Mouse (Mus musculus) stomach, embryonic 14.5 days (tissue): ENCODE results near the gene Tsnax. TPM values are rescaled to one million over a fixed set of nuclear protein-coding genes. Genes with fewer than 3 reads are reported as not detected.

ENCODE experiments used
- ATAC-seq: fragments of 200-750 bp; cut with Nextera tagmentation; 2 replicates; pipeline ENCODE4 v1.8.0; 2017; ENCODE audit warnings: low read depth, moderate TSS enrichment; ENCODE audit not compliant: insufficient number of reproducible peaks, insufficient read depth, low FRiP score
- H3K27ac ChIP-seq: fragments of 300-500 bp; sonication (generic); 2 replicates; pipeline ENCODE4 v1.5.1; 2014; ENCODE audit warnings: mild to moderate bottlenecking, low read length, moderate library complexity, mixed read lengths
- H3K27me3 ChIP-seq: fragments of 300-500 bp; sonication (generic); 2 replicates; pipeline ENCODE4 v1.6.1; 2014; ENCODE audit warnings: low read length, control low read depth, mixed read lengths; ENCODE audit not compliant: control insufficient read depth, insufficient read depth
- H3K36me3 ChIP-seq: fragments of 300-500 bp; sonication (generic); 2 replicates; pipeline ENCODE4 v1.6.1; 2014; ENCODE audit warnings: mild to moderate bottlenecking, control low read depth, low read length, moderate library complexity, mixed read lengths; ENCODE audit not compliant: control insufficient read depth, insufficient read depth
- H3K4me1 ChIP-seq: fragments of 300-500 bp; sonication (generic); 2 replicates; pipeline ENCODE4 v1.6.1; 2014; ENCODE audit warnings: low read length, control low read depth, mixed read lengths; ENCODE audit not compliant: control insufficient read depth, insufficient read depth
- H3K4me2 ChIP-seq: fragments of 300-500 bp; sonication (generic); replicated peaks from 2 replicates; pipeline ENCODE4 v1.6.1; 2014; ENCODE audit warnings: low read depth, low read length, control low read depth
- H3K4me3 ChIP-seq: fragments of 300-500 bp; sonication (generic); 2 replicates; pipeline ENCODE4 v1.5.1; 2014; ENCODE audit warnings: low read depth, low read length, control low read depth
- H3K9ac ChIP-seq: fragments of 300-500 bp; sonication (generic); replicated peaks from 2 replicates; pipeline ENCODE4 v1.6.1; 2014; ENCODE audit warnings: low read depth, mild to moderate bottlenecking, control low read depth, low read length, moderate library complexity, mixed read lengths
- H3K9me3 ChIP-seq: fragments of 300-500 bp; sonication (generic); 2 replicates; pipeline ENCODE4 v1.6.1; 2016; ENCODE audit warnings: low read depth, low read length, control low read depth; ENCODE audit not compliant: control insufficient read depth
- WGBS: fragments of 180-500 bp; shearing (Covaris S2); extraction: QIAGEN DNeasy Blood & Tissue Kit; methylation state at CpG from one replicate; pipeline ENCODE4 v1.1.7; 2014; 5-methylcytosine and 5-hydroxymethylcytosine counted together
- polyA plus RNA-seq: library from polyadenylated mRNA; unstranded; fragments of >200 nt; fragmentation: Nextera tagmentation; extraction: Ambion mirVana; gene quantifications from 2 replicates; pipeline ENCODE4 v1.2.1, GENCODE M21; 2014

The Tsnax gene
- polyA plus RNA-seq, 1 experiment from 2014 or later = 128 TPM

DNA sequence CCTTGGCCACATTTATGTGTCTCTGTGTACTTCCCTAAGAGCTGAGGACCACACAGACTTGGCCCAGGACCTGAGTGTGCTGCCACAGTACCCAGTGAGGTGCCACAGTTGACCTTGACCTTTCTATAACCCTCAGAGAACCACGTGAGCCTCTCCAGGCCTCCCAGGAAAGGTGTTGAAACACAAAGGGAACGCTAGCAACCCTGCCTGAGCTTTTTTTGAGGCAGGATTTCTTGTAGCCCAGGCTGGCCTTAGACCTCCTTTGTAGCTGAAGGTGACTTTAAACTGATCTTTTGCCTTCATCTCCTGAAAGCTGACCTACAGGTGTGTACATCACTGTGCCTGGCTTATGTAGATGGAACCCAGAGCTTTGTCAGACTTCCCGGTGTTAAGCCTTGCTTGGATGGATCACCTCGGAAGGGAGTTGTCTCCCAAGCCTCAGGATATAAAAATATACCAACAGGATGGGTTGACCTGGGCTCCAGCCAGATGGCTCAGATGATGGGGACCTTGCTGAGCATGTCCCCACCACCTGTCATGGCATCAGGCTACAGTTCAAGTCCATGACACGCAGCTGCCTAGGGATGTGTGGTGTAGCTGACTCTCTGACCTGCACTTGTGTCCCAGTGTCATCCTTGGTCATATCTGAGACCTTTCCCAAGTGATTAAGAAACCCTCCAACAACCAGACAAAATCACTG, 36.4 kb downstream of the Tsnax start:
- WGBS = 61% methylated on average over 5 of the region's 5 CpGs
- no peak overlapping the region for H3K27ac ChIP-seq
- no peak overlapping the region for H3K4me2 ChIP-seq
- H3K9ac ChIP-seq = no peak overlapping the region
- no peak for ATAC-seq
- no peak overlapping the region for H3K4me3 ChIP-seq
- H3K27me3 ChIP-seq = no peaks in the 10 kb centered on the region
- H3K9me3 ChIP-seq = no peaks in the 10 kb centered on the region
- 0 out of 2 replicates have a peak, but pooled peaks cover 3% of the 10 kb centered on the region for H3K4me1 ChIP-seq
- no peaks in the 10 kb centered on the region for H3K36me3 ChIP-seq

- H3K4me3 ChIP-seq = no peak overlapping the region
- H3K27ac ChIP-seq = no peak overlapping the region
- H3K4me2 ChIP-seq = no peak overlapping the region
- H3K9me3 ChIP-seq = no peaks in the 10 kb centered on the region
- no peak overlapping the region for H3K9ac ChIP-seq
- no peak for ATAC-seq
- H3K27me3 ChIP-seq = 0 out of 2 replicates have a peak, but pooled peaks cover under 1% of the 10 kb centered on the region
- WGBS = 65% methylated on average over 6 of the region's 6 CpGs
- no peaks in the 10 kb centered on the region for H3K36me3 ChIP-seq
- 0 out of 2 replicates have a peak, but pooled peaks cover 3% of the 10 kb centered on the region for H3K4me1 ChIP-seq
Measured at GRCm38 (mm10) chr8:125049826-125050225, 37.0 kb downstream of the Tsnax start.

GRCm38 (mm10) chr8:125052026-125052425, 39.2 kb downstream of the Tsnax start:
- Histone ChIP-seq H3K4me2 (no peak overlapping the region), H3K9ac (no peak overlapping the region), H3K9me3 (no peaks in the 10 kb centered on the region), H3K36me3 (no peaks in the 10 kb centered on the region), H3K27me3 (0 out of 2 replicates have a peak, but pooled peaks cover 6% of the 10 kb centered on the region), H3K4me3 (no peak overlapping the region), H3K27ac (no peak overlapping the region), H3K4me1 (0 out of 2 replicates have a peak, but pooled peaks cover 3% of the 10 kb centered on the region)
- ATAC-seq = no peak
- 43% methylated on average over 2 of the region's 2 CpGs for WGBS

DNA sequence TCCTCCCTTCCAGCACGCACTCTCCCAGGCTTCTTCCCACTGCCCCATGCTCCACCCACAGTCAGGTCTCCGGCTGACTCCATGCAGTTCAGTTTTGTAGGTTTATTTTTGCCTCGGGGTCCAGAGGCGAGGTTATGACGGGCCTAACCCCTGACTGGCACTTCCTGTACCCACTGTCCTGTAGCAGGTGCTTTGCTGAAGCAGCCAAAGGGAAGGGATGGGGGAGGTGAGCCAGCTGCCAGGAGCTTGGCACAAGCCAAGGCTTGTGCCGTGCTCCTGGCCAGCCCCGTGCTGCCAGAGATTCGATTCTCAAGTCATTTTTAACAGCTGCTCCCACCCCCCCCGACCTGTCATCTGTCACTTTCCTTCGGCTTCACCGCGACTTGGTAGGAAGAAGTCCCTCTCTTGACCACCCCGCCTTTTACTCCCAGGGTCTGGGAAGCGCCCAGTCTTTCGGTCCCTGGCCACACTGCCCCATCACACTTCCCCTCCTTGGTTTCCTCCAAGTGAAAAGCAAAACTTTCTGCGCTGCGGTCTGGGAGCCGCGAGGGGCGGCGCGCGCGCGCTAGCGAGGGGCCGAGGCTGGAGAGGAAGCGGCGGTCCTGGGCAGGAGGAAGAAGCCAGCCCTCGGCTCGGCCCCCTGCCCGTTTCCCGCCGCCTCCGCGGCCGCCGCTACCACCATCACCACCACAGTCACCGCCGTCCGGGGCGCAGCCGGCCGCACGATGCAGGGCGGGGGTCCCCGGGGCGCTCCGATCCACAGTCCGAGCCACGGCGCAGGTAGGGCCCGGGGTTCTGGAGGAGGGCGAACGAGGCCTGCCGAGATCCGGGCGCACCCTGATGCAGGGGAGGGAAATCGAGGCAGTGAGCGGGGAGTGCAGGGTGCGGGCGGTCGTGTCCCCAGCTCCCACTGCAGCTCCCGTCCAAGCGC, 41.0 kb downstream of the Tsnax start, which contains the start of gene Disc1:
Gene Disc1 (plus strand): TSS at position 691 of the 931 bp plus-strand sequence.
- Histone ChIP-seq H3K27ac (peak within 1 kb of the TSS; percentile 67), H3K4me1 (0 out of 2 replicates have a peak, but pooled peaks cover 3% of the 10 kb centered on the region), H3K4me3 (peak within 1 kb of the TSS; percentile 73), H3K9ac (peak within 1 kb of the TSS; percentile 63), H3K27me3 (0 out of 2 replicates have a peak, but pooled peaks cover 6% of the 10 kb centered on the region), H3K9me3 (no peaks in the 10 kb centered on the region), H3K4me2 (peak within 1 kb of the TSS; percentile 87), H3K36me3 (no peaks in the 10 kb centered on the region)
- peak; percentile 35; the same call in 1 of the 2 replicates for ATAC-seq
- WGBS = 2% methylated on average over 44 of the region's 65 CpGs

DNA sequence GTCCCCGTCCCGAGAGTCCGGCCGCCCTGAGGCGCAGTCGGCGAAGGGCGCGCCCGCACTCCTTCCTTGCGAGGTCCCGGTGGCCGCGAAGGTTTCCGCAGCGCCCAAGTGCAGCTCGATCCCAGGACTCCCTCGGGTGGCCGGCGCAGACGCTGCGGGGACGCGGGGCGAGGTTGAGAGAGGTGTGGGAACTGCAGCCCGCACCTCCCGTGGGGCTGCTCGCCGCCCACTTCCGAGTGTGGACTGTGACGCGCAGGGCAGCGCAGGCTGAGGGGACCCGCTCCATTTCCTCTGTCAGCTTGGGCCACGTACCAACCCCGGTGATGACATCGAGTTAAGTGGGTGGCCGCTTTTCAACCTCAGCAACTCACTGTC, 41.6 kb downstream of the Tsnax start:
- no peaks in the 10 kb centered on the region for H3K9me3 ChIP-seq

DNA sequence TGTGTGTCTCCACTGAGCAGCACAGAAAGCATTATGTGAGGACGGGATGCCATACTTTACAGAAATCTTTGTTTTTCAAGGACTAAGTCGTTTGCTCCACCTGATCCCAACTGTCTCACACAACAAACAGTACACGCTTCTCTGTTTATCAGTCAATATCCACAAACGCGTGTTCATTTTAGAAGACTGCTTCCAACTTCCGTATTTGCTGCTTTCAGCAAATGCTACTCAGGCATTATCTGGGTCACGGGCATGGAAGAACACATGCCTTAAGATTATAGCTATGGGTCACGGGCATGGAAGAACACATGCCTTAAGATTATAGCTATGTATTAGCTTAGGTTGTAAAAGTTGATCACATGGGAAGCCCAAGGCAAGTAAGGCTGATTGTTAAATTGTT, 48.1 kb downstream of the Tsnax start:
- H3K4me2 ChIP-seq = no peak overlapping the region
- WGBS = 84% methylated on average over 8 of the region's 8 CpGs
- no peak for ATAC-seq

More for the DNA sequence above, 41.6 kb downstream of the Tsnax start:
- Histone ChIP-seq H3K27me3 (0 out of 2 replicates have a peak, but pooled peaks cover 6% of the 10 kb centered on the region), H3K4me2 (peak overlapping the region; percentile 87), H3K9ac (peak overlapping the region; percentile 63), H3K27ac (peak overlapping the region; percentile 67), H3K36me3 (no peaks in the 10 kb centered on the region), H3K4me3 (peak overlapping the region; percentile 73), H3K4me1 (0 out of 2 replicates have a peak, but pooled peaks cover 3% of the 10 kb centered on the region)
- WGBS = under 1% methylated on average over 37 of the region's 38 CpGs
- ATAC-seq = no peak

GRCm38 (mm10) chr8:125065596-125065995, 52.8 kb downstream of the Tsnax start:
- Histone ChIP-seq H3K36me3 (no peaks in the 10 kb centered on the region), H3K4me2 (no peak overlapping the region), H3K4me3 (no peak overlapping the region), H3K4me1 (no peaks in the 10 kb centered on the region), H3K9me3 (no peaks in the 10 kb centered on the region), H3K27ac (no peak overlapping the region), H3K27me3 (no peaks in the 10 kb centered on the region), H3K9ac (no peak overlapping the region)
- 72% methylated on average over 6 of the region's 6 CpGs for WGBS
- no peak for ATAC-seq

More for the DNA sequence above, 48.1 kb downstream of the Tsnax start:
- no peak overlapping the region for H3K9ac ChIP-seq
- no peaks in the 10 kb centered on the region for H3K36me3 ChIP-seq
- H3K27ac ChIP-seq = no peak overlapping the region
- H3K4me1 ChIP-seq = no peaks in the 10 kb centered on the region
- no peak overlapping the region for H3K4me3 ChIP-seq
- no peaks in the 10 kb centered on the region for H3K9me3 ChIP-seq
- H3K27me3 ChIP-seq = no peaks in the 10 kb centered on the region

GRCm38 (mm10) chr8:125066913-125067595, 54.3 kb downstream of the Tsnax start:
- H3K27me3 ChIP-seq = no peaks in the 10 kb centered on the region
- no peaks in the 10 kb centered on the region for H3K36me3 ChIP-seq
- no peak overlapping the region for H3K4me2 ChIP-seq
- 36% methylated on average over 12 of the region's 12 CpGs for WGBS
- no peaks in the 10 kb centered on the region for H3K9me3 ChIP-seq
- no peak overlapping the region for H3K9ac ChIP-seq
- peak overlapping the region; percentile 62; the same call in 1 of the 2 replicates for H3K27ac ChIP-seq
- no peak overlapping the region for H3K4me3 ChIP-seq
- H3K4me1 ChIP-seq = no peaks in the 10 kb centered on the region
- ATAC-seq = no peak
